Mouse (Mus musculus) MEL (cell line): ENCODE results near the gene Ccdc126. TPM values are rescaled to one million over a fixed set of nuclear protein-coding genes. Genes with fewer than 3 reads are reported as not detected.
"Not testable (repeated sequence)": the region's sequence is repeated elsewhere in the genome, so short reads cannot be mapped to it uniquely, and the experiment has no call there.

ENCODE experiments used
- DNase-seq: peaks from one replicate; pipeline ENCODE4 v3.0.0; 2011; ENCODE audit warnings: low read depth, low spot score
- H3K27ac ChIP-seq: 2 replicates; pipeline ENCODE4 v1.5.1; 2012; ENCODE audit warnings: low read depth, mild to moderate bottlenecking, control low read depth, low read length, moderate library complexity; ENCODE audit not compliant: control insufficient read depth
- H3K27me3 ChIP-seq, 2 experiments: fragments of 150-350 bp in 1 of 2; sonication (generic) in 1 of 2; 2 replicates each; pipeline ENCODE4 v1.6.1; 2012; ENCODE audit warnings: low read length in 2 of 2, mild to moderate bottlenecking in 2 of 2, improper control_type of control experiment in 1 of 2, moderate library complexity in 1 of 2; ENCODE audit not compliant: insufficient read depth in 2 of 2, control insufficient read depth in 1 of 2
- H3K36me3 ChIP-seq, 2 experiments: 2 replicates each; pipeline ENCODE4 v1.6.1; 2012 to 2014; ENCODE audit warnings: low read length in 2 of 2, improper control_type of control experiment in 1 of 2, inconsistent platforms in 1 of 2, mild to moderate bottlenecking in 1 of 2; ENCODE audit not compliant: insufficient read depth in 2 of 2, control insufficient read depth in 1 of 2
- H3K4me1 ChIP-seq, 2 experiments: fragments of 150-350 bp in 1 of 2; sonication (generic) in 1 of 2; 2 replicates each; pipeline ENCODE4 v1.6.1; 2012; ENCODE audit warnings: low read length in 2 of 2, improper control_type of control experiment in 1 of 2, mild to moderate bottlenecking in 1 of 2; ENCODE audit not compliant: insufficient read depth in 2 of 2, control insufficient read depth in 1 of 2
- H3K4me3 ChIP-seq, 2 experiments: fragments of 150-350 bp in 1 of 2; sonication (generic) in 1 of 2; 2 replicates each; pipeline ENCODE4 v1.5.1; 2012; ENCODE audit warnings: low read depth in 2 of 2, low read length in 2 of 2, mild to moderate bottlenecking in 2 of 2, moderate library complexity in 2 of 2, control low read depth in 1 of 2, improper control_type of control experiment in 1 of 2; ENCODE audit not compliant: control insufficient read depth in 1 of 2, insufficient read depth in 1 of 2
- H3K79me2 ChIP-seq: 2 replicates; pipeline ENCODE4 v1.6.1; 2012; ENCODE audit warnings: mild to moderate bottlenecking, low read length, moderate library complexity; ENCODE audit not compliant: control insufficient read depth, poor library complexity, insufficient read depth
- H3K9ac ChIP-seq: 2 replicates; pipeline ENCODE4 v1.6.1; 2012; ENCODE audit warnings: low read depth, mild to moderate bottlenecking, control low read depth, low read length, moderate library complexity; ENCODE audit not compliant: control insufficient read depth, poor library complexity, severe bottlenecking
- H3K9me3 ChIP-seq: fragments of 150-350 bp; sonication (generic); replicated peaks from 2 replicates; pipeline ENCODE4 v1.6.1; 2012; ENCODE audit warnings: mild to moderate bottlenecking, low read length, improper control_type of control experiment, moderate library complexity; ENCODE audit not compliant: insufficient read depth
- CHD1 ChIP-seq: IDR thresholded peaks from 2 replicates; pipeline ENCODE4 v1.6.1; 2012; ENCODE audit warnings: low read depth, mild to moderate bottlenecking, inconsistent platforms, low read length, improper control_type of control experiment
- CHD2 ChIP-seq: IDR thresholded peaks from 2 replicates; pipeline ENCODE4 v1.6.1; 2011; ENCODE audit warnings: low read length, improper control_type of control experiment
- CTCF ChIP-seq, 3 experiments: IDR thresholded peaks in 2 of 3; conservative IDR thresholded peaks in 1 of 3; 2 replicates each; pipeline ENCODE4 v1.5.1; 2011 to 2012; ENCODE audit warnings: low read length in 3 of 3, low read depth in 2 of 3, mild to moderate bottlenecking in 2 of 3, improper control_type of control experiment in 1 of 3, inconsistent platforms in 1 of 3, mixed read lengths in 1 of 3, moderate library complexity in 1 of 3; ENCODE audit not compliant: control insufficient read depth in 1 of 3, insufficient read depth in 1 of 3, poor library complexity in 1 of 3, severe bottlenecking in 1 of 3
- E2F4 ChIP-seq: IDR thresholded peaks from 2 replicates; pipeline ENCODE4 v1.6.1; 2011; ENCODE audit warnings: low read depth, low read length, improper control_type of control experiment, borderline replicate concordance
- ELF1 ChIP-seq: IDR thresholded peaks from 2 replicates; pipeline ENCODE4 v1.6.1; 2014; ENCODE audit warnings: low read depth, mild to moderate bottlenecking, inconsistent platforms, low read length, improper control_type of control experiment, moderate library complexity
- GATA1 ChIP-seq: IDR thresholded peaks from 2 replicates; pipeline ENCODE4 v1.6.1; 2011; ENCODE audit warnings: low read depth, low read length, improper control_type of control experiment
- HCFC1 ChIP-seq: IDR thresholded peaks from 2 replicates; pipeline ENCODE4 v1.6.1; 2012; ENCODE audit warnings: low read depth, mild to moderate bottlenecking, inconsistent platforms, low read length, improper control_type of control experiment, moderate library complexity
- JUND ChIP-seq: IDR thresholded peaks from 2 replicates; pipeline ENCODE4 v1.6.1; 2011; ENCODE audit warnings: low read depth, mild to moderate bottlenecking, improper control_type of control experiment, low read length
- MAFK ChIP-seq: IDR thresholded peaks from 2 replicates; pipeline ENCODE4 v1.6.1; 2011; ENCODE audit warnings: low read depth, mild to moderate bottlenecking, low read length, improper control_type of control experiment, borderline replicate concordance
- MAZ ChIP-seq: IDR thresholded peaks from 2 replicates; pipeline ENCODE4 v1.6.1; 2012; ENCODE audit warnings: low read depth, mild to moderate bottlenecking, inconsistent platforms, low read length, improper control_type of control experiment
- MYB ChIP-seq: IDR thresholded peaks from 2 replicates; pipeline ENCODE4 v1.6.1; 2011; ENCODE audit warnings: mild to moderate bottlenecking, low read depth, low read length, improper control_type of control experiment
- POLR2AphosphoS5 ChIP-seq: IDR thresholded peaks from 2 replicates; pipeline ENCODE4 v1.6.1; 2012; ENCODE audit warnings: low read depth, borderline replicate concordance, mild to moderate bottlenecking, inconsistent platforms, low read length, moderate library complexity, mixed read lengths
- RAD21 ChIP-seq: IDR thresholded peaks from 2 replicates; pipeline ENCODE4 v1.6.1; 2011; ENCODE audit warnings: mild to moderate bottlenecking, low read depth, low read length, improper control_type of control experiment
- RCOR1 ChIP-seq: IDR thresholded peaks from 2 replicates; pipeline ENCODE4 v1.6.1; 2012; ENCODE audit warnings: low read depth, mild to moderate bottlenecking, inconsistent platforms, low read length, improper control_type of control experiment
- SIN3A ChIP-seq: IDR thresholded peaks from 2 replicates; pipeline ENCODE4 v1.6.1; 2012; ENCODE audit warnings: low read length, improper control_type of control experiment, inconsistent platforms
- TAL1 ChIP-seq: IDR thresholded peaks from 2 replicates; pipeline ENCODE4 v1.6.1; 2012; ENCODE audit warnings: mild to moderate bottlenecking, inconsistent platforms, low read length, moderate library complexity, mixed read lengths
- USF2 ChIP-seq, 2 experiments: IDR thresholded peaks; 2 replicates each; pipeline ENCODE4 v1.6.1; 2011 to 2012; ENCODE audit warnings: improper control_type of control experiment in 2 of 2, low read length in 2 of 2, borderline replicate concordance in 1 of 2, inconsistent platforms in 1 of 2, low read depth in 1 of 2, mild to moderate bottlenecking in 1 of 2; ENCODE audit not compliant: insufficient read depth in 1 of 2
- polyA plus RNA-seq, 2 experiments: library from polyadenylated mRNA; stranded (reverse) in 1 of 2; unstranded in 1 of 2; fragments of >175 nt in 1 of 2; fragments of >200 nt in 1 of 2; gene quantifications; 2 replicates each; pipeline versions ENCODE4 v1.2.1 to v1.2.4; 2012; ENCODE audit warnings: low replicate concordance in 2 of 2, low read depth in 1 of 2; ENCODE audit not compliant: insufficient read length in 2 of 2, insufficient read depth in 1 of 2, missing spikeins in 1 of 2
- total RNA-seq: library from RNA; depleted of rRNA; stranded (reverse); fragments of 300-350 nt; gene quantifications from 2 replicates; pipeline ENCODE4 v1.2.3, GENCODE M21; 2012

Ccdc126 gene
- total and polyA plus RNA-seq, 3 experiments, result 3.8 to 3.9 TPM; not detected in 1

DNA sequence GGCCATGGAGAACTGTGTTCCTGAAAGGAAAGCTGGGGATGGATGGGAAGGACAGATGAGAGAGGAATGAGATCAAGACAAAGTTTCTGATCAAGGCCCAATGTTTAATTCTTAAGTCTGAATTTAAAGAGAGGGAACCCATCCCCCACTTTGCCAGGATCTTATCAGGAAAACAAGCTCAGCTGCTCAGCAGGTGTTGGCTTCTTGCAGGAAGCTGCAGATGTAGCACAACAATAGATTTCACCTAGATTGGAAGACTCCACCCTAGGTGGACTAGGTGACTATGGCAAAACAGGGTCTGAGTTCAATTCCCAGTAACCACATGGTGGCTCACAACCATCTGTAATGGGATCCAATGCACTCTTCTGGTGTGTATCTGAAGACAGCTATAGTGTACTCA is 20.8 kb upstream of the Ccdc126 start:
- Histone ChIP-seq H3K4me1 (no peaks in the 10 kb centered on the region), H3K4me3 (no peak overlapping the region), H3K9ac (no peak overlapping the region), H3K36me3 (no peaks in the 10 kb centered on the region)
- no peak for TF ChIP-seq CHD2
- no peak for TF ChIP-seq CTCF (IDR thresholded peaks at IDR 0.05 in 2 of 3, conservative IDR thresholded peaks at IDR 0.05 in 1 of 3; ENCODE audit: control insufficient read depth in 1 of 3, insufficient read depth in 1 of 3, low read depth in 2 of 3, low read length in 3 of 3, poor library complexity in 1 of 3, severe bottlenecking in 1 of 3)
- TF ChIP-seq TAL1, result no peak
- no peak for TF ChIP-seq GATA1
- no peak for TF ChIP-seq MYB
- no peak for TF ChIP-seq USF2 (IDR thresholded peaks at IDR 0.05; ENCODE audit: borderline replicate concordance in 1 of 2, insufficient read depth in 1 of 2, low read depth in 1 of 2, low read length in 2 of 2)
- TF ChIP-seq RCOR1, result no peak
- TF ChIP-seq MAFK, result no peak
- no peak for TF ChIP-seq RAD21
- TF ChIP-seq ELF1, result no peak
- TF ChIP-seq JUND, result no peak
- TF ChIP-seq SIN3A, result no peak
- no peak for TF ChIP-seq E2F4
- no peak for TF ChIP-seq POLR2AphosphoS5
- no peak for TF ChIP-seq CHD1
- TF ChIP-seq HCFC1, result no peak
- TF ChIP-seq MAZ, result no peak
- TF ChIP-seq, all 39 proteins: peak for 0
- Histone ChIP-seq H3K27ac (no peak overlapping the region), H3K27me3 (no peaks in the 10 kb centered on the region), H3K9me3 (no peaks in the 10 kb centered on the region), H3K79me2 (no peaks in the 10 kb centered on the region)
- no peak for DNase-seq

DNA sequence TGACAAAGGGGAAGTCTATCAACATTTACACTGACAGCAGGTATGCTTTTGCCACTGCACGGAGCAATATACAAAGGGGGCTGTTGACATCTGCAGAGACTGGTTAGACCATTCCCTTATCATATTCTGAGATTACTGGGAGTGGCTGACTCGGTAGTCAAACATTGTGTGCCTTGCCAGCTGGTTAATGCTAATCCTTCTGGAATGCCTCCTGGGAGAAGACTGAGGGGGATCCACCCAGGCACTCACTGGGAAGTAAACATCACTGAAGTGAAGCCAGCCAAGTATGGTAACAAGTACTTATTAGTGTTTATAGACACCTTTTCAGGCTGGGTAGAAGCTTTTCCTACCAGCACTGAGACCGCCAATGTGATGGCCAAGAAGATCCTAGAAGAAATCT is 4.3 kb upstream of the Ccdc126 start:
- not testable (repeated sequence) for H3K9me3 ChIP-seq, H3K4me1 ChIP-seq, H3K79me2 ChIP-seq, H3K9ac ChIP-seq, H3K36me3 ChIP-seq, H3K27ac ChIP-seq, DNase-seq, H3K4me3 ChIP-seq
- peaks cover 3 to 15% of the 10 kb centered on the region in 2 experiments for H3K27me3 ChIP-seq
